Mouse (Mus musculus): Measurements from ENCODE around the gene Wscd2.

DNA sequence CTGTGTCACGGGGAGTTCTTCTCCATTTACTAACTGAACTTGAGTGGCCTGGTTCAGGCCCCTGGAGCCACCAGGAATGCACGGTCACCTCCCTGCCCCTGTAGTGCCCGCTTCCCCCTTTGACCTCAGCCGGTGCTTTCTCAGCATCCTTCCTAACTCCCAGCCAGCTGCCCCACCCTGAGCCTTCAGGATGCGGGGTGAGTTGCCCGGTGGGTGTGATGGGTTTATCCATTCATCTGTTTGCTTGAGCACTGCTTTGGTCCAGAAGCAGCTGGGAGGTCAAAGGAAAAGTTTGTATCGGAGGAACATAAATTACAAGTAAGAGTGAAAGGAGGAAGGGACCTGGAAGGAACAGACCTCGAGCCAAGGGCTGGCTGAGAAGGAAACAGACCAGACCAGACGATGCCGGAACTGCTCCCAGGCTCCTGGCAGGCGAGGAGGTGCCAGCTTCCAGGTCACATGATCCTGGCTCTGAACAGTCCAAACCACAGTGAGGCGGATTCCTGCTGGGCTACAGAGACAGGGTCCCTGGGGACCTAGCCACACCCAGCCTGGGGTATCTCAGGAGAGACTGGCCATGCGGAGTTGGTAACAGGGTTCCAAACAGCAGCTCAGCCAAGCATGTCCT lies 144.0 kb downstream of the Wscd2 start:
- TF ChIP-seq CTCF (IDR thresholded peaks at IDR 0.05; ENCODE audit: low read depth) (no peak), EP300 (IDR thresholded peaks at IDR 0.05; ENCODE audit: low read depth) (no peak)
